Mouse (Mus musculus): ENCODE data around the gene Galnt10. TPM values are rescaled to one million over a fixed set of nuclear protein-coding genes. Genes with fewer than 3 reads are reported as not detected.

Galnt10 gene
- polyA plus RNA-seq, 1 experiment from 2014 or later: 13.0 TPM

- 90% methylated on average over 6 of the region's 6 CpGs for WGBS
Observed at GRCm38 (mm10) chr11:57718081-57718480, 72.8 kb downstream of the Galnt10 start.

DNA sequence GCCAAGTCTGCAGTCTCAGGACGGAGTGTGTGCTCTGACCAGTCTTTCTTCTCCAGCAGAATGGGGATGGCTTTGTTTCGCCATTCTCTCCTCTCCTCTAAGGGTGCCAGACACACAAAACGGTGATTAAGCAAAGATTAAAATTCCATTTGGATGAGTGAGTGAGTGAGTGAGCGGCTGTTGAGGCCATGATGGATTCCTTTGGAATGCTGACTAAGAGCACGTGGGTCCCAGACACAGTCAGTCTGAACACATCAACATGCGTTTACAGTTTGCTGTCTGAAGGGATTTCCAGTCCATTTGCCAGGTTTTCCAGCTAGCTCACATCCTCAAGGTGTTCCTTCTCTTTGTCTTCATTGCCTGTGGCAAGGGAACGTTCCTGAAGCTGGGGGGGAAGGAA, 74.4 kb downstream of the Galnt10 start:
- Histone ChIP-seq H3K27ac (replicated peaks) (0 out of 2 replicates have a peak overlapping the region, but pooled peaks have one; percentile 13), H3K27me3 (no peaks in the 10 kb centered on the region), H3K9ac (no peak overlapping the region), H3K36me3 (0 out of 2 replicates have a peak, but pooled peaks cover 3% of the 10 kb centered on the region), H3K4me3 (no peak overlapping the region), H3K4me2 (no peak overlapping the region), H3K9me3 (no peaks in the 10 kb centered on the region), H3K4me1 (replicated peaks) (peaks cover 6% of the 10 kb centered on the region; the same call in 1 of the 2 replicates)
- ATAC-seq (ENCODE audit: low read depth): no peak
- WGBS: 51% methylated on average over 7 of the region's 7 CpGs

More at GRCm38 (mm10) chr11:57718081-57718480, 72.8 kb downstream of the Galnt10 start:
- Histone ChIP-seq H3K4me1 (replicated peaks) (peaks cover 6% of the 10 kb centered on the region; the same call in 1 of the 2 replicates), H3K4me2 (no peak overlapping the region), H3K9me3 (no peaks in the 10 kb centered on the region), H3K27ac (replicated peaks) (no peak overlapping the region), H3K9ac (no peak overlapping the region), H3K4me3 (no peak overlapping the region), H3K27me3 (no peaks in the 10 kb centered on the region), H3K36me3 (no peaks in the 10 kb centered on the region)
- ATAC-seq (ENCODE audit: low read depth): no peak

DNA sequence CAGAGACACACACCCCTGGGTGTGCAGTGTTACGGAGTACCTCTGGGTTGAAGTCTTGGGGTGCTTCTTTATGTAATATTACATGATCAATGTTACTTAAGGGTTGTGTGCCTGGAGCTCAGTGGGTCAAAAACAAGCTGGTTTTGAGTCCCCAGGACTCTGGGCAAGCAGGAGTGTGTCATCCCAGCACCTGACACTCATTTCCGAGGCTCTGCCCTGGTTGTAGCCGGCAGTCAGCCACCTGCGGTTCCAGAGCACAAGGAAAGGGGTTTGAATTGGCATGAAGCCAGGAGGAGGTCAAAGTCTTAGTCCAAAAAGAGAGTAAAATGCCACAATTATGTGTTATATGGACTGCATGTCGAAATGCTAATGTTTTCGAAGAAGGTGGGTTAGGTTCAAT, 74.8 kb downstream of the Galnt10 start:
- Histone ChIP-seq H3K27ac (replicated peaks) (no peak overlapping the region), H3K4me2 (no peak overlapping the region)
- no peak for ATAC-seq (ENCODE audit: low read depth)

GRCm38 (mm10) chr11:57724791-57725463, 79.7 kb downstream of the Galnt10 start:
- H3K4me1 ChIP-seq (replicated peaks): peaks cover 12% of the 10 kb centered on the region; the same call in 1 of the 2 replicates
- no peaks in the 10 kb centered on the region for H3K9me3 ChIP-seq
- WGBS: 91% methylated on average over 5 of the region's 5 CpGs
- 0 out of 2 replicates have a peak, but pooled peaks cover 3% of the 10 kb centered on the region for H3K27me3 ChIP-seq
- H3K4me2 ChIP-seq: no peak overlapping the region
- no peak overlapping the region for H3K27ac ChIP-seq (replicated peaks)
- no peak for ATAC-seq (ENCODE audit: low read depth)
- 0 out of 2 replicates have a peak, but pooled peaks cover 3% of the 10 kb centered on the region for H3K36me3 ChIP-seq
- H3K4me3 ChIP-seq: no peak overlapping the region
- H3K9ac ChIP-seq: no peak overlapping the region

More for the DNA sequence above, 74.8 kb downstream of the Galnt10 start:
- Histone ChIP-seq H3K4me3 (no peak overlapping the region), H3K4me1 (replicated peaks) (peaks cover 6% of the 10 kb centered on the region; the same call in 1 of the 2 replicates), H3K27me3 (no peaks in the 10 kb centered on the region), H3K36me3 (0 out of 2 replicates have a peak, but pooled peaks cover 3% of the 10 kb centered on the region), H3K9me3 (no peaks in the 10 kb centered on the region), H3K9ac (no peak overlapping the region)
- 76% methylated on average over 6 of the region's 6 CpGs for WGBS

GRCm38 (mm10) chr11:57725926-57726325, 80.7 kb downstream of the Galnt10 start:
- H3K36me3 ChIP-seq: 0 out of 2 replicates have a peak, but pooled peaks cover 3% of the 10 kb centered on the region
- H3K9me3 ChIP-seq: no peaks in the 10 kb centered on the region
- no peak overlapping the region for H3K27ac ChIP-seq (replicated peaks)
- 0 out of 2 replicates have a peak, but pooled peaks cover 5% of the 10 kb centered on the region for H3K27me3 ChIP-seq
- H3K4me3 ChIP-seq: no peak overlapping the region
- no peak for ATAC-seq (ENCODE audit: low read depth)
- H3K9ac ChIP-seq: no peak overlapping the region
- WGBS: 56% methylated on average over 4 of the region's 4 CpGs
- H3K4me1 ChIP-seq (replicated peaks): peaks cover 12% of the 10 kb centered on the region; the same call in 1 of the 2 replicates
- no peak overlapping the region for H3K4me2 ChIP-seq

DNA sequence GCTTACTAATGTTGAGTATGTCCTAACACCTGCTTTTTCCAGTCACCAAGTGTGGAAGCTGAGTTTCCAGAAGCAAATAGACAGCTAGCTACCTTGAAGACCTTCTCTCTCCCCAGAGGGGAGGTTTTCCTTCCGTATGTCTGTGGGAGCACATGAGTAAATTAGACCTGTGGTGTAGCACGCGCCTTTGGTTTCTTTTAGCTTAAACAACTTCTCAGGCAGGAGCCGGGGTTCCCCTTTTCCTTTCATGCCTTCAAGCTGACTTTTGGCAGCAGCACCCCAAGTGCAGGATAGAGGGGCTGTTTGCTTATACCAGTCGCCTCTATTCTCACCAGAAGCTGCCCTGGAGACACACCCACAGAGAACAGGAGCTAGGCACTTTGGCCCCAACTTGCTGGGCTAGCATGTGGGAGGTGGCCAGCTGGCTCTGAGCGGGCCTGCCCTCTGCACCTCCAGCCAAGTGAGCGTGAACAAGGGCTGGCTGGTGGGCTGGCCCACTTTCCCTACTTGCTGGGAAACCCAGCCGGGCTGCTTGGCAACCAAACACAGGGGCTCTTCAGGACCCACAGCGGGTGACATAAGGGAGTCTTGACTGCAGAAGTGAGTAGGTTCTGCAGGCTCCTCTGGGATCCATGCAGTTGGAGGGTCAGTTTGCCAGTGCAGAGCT, 82.2 kb downstream of the Galnt10 start:
- no peaks in the 10 kb centered on the region for H3K9me3 ChIP-seq
- 0 out of 2 replicates have a peak, but pooled peaks cover 5% of the 10 kb centered on the region for H3K27me3 ChIP-seq
- no peak overlapping the region for H3K4me3 ChIP-seq
- H3K4me1 ChIP-seq (replicated peaks): peaks cover 13% of the 10 kb centered on the region; the same call in 1 of the 2 replicates
- no peak overlapping the region for H3K9ac ChIP-seq
- ATAC-seq (ENCODE audit: low read depth): peak; percentile 62; the same call in 1 of the 2 replicates
- H3K27ac ChIP-seq (replicated peaks): no peak overlapping the region
- 63% methylated on average over 9 of the region's 9 CpGs for WGBS
- H3K4me2 ChIP-seq: no peak overlapping the region
- H3K36me3 ChIP-seq: 0 out of 2 replicates have a peak, but pooled peaks cover 3% of the 10 kb centered on the region

DNA sequence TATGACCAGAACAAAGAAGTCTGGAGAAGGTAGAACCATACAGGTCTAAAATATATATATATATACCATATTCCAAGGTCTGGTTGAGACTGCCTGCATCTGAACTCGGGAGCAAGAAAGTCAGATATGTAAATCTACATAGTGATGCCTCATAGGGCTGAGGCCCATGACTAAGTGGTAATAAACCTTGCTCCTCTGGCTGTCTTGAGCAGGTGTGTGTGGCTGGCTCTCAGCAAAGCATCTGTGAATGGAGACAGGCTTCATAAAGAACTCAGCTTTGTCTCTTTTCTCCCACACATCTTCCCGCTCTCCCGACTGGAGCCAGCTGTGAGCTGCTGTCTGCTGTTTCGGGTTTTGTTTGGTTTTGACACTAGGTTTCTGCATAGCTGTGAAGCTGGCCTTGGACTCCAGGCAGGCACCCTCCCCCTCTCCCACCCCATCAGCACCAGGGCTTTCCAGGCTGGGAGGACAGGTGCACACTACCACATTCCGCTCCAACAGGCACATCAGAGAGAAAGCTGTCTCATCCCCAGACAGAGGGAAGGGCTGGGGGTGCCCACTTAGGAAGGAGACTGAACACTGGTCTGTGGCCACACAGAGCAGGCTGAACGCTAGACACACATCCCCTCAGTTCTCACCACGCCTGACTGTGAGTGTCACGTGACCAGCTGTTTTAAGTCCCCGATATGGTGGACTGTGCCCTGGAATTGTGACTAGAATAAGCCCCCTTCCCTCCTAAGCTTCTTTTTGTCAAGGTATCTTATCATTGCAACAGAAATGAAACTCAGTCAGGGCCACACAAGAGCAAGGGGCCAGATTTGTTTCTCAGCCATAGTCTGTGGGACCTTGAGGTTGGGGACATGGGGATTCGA, 87.4 kb downstream of the Galnt10 start:
- H3K27ac ChIP-seq (replicated peaks): no peak overlapping the region
- no peak for ATAC-seq (ENCODE audit: low read depth)
- 75% methylated on average over 10 of the region's 10 CpGs for WGBS

GRCm38 (mm10) chr11:57747294-57748080, 102.2 kb downstream of the Galnt10 start:
- ATAC-seq (ENCODE audit: low read depth): no peak

More for the DNA sequence above, 87.4 kb downstream of the Galnt10 start:
- no peak overlapping the region for H3K4me3 ChIP-seq
- no peaks in the 10 kb centered on the region for H3K9me3 ChIP-seq
- H3K4me2 ChIP-seq: no peak overlapping the region
- no peaks in the 10 kb centered on the region for H3K36me3 ChIP-seq
- no peak overlapping the region for H3K9ac ChIP-seq
- peaks cover 10% of the 10 kb centered on the region; the same call in 1 of the 2 replicates for H3K4me1 ChIP-seq (replicated peaks)
- 0 out of 2 replicates have a peak, but pooled peaks cover 5% of the 10 kb centered on the region for H3K27me3 ChIP-seq

GRCm38 (mm10) chr11:57753538-57754203, 108.4 kb downstream of the Galnt10 start:
- Histone ChIP-seq H3K9me3 (no peaks in the 10 kb centered on the region), H3K4me3 (no peak overlapping the region), H3K36me3 (no peaks in the 10 kb centered on the region), H3K4me1 (replicated peaks) (peaks cover 38% of the 10 kb centered on the region), H3K27ac (replicated peaks) (0 out of 2 replicates have a peak overlapping the region, but pooled peaks have one; percentile 13), H3K4me2 (no peak overlapping the region), H3K27me3 (0 out of 2 replicates have a peak, but pooled peaks cover 4% of the 10 kb centered on the region), H3K9ac (no peak overlapping the region)
- ATAC-seq (ENCODE audit: low read depth): peak; percentile 68
- WGBS: 28% methylated on average over 14 of the region's 14 CpGs

More at GRCm38 (mm10) chr11:57747294-57748080, 102.2 kb downstream of the Galnt10 start:
- H3K4me3 ChIP-seq: no peak overlapping the region
- no peak overlapping the region for H3K9ac ChIP-seq
- H3K4me2 ChIP-seq: no peak overlapping the region
- H3K27me3 ChIP-seq: no peaks in the 10 kb centered on the region
- no peaks in the 10 kb centered on the region for H3K9me3 ChIP-seq
- H3K27ac ChIP-seq (replicated peaks): no peak overlapping the region
- 76% methylated on average over 19 of the region's 19 CpGs for WGBS
- peaks cover 11% of the 10 kb centered on the region; the same call in 1 of the 2 replicates for H3K4me1 ChIP-seq (replicated peaks)
- no peaks in the 10 kb centered on the region for H3K36me3 ChIP-seq

- peaks cover 31% of the 10 kb centered on the region for H3K4me1 ChIP-seq (replicated peaks)
- H3K27me3 ChIP-seq: 0 out of 2 replicates have a peak, but pooled peaks cover 4% of the 10 kb centered on the region
- H3K4me2 ChIP-seq: no peak overlapping the region
- no peak overlapping the region for H3K9ac ChIP-seq
- no peak for ATAC-seq (ENCODE audit: low read depth)
- no peaks in the 10 kb centered on the region for H3K9me3 ChIP-seq
- WGBS: 64% methylated on average over 9 of the region's 9 CpGs
- H3K27ac ChIP-seq (replicated peaks): no peak overlapping the region
- H3K36me3 ChIP-seq: peaks cover 7% of the 10 kb centered on the region; the same call in 1 of the 2 replicates
- no peak overlapping the region for H3K4me3 ChIP-seq
Observed at GRCm38 (mm10) chr11:57758621-57759020, 113.4 kb downstream of the Galnt10 start.
